Mouse (Mus musculus) spleen, adult 2 months (tissue): Measurements from ENCODE around the gene Carmil1. TPM values are rescaled to one million over a fixed set of nuclear protein-coding genes. Genes with fewer than 3 reads are reported as not detected.

Experiments
- DNase-seq, 2 experiments: peaks; one replicate each; pipeline versions ENCODE4 v3.0.0 to v3.0.0-alpha.2; 2012 to 2021; ENCODE audit warnings: low spot score in 2 of 2, low read depth in 1 of 2
- H3K27ac ChIP-seq: fragments of 200-500 bp; 2 replicates; pipeline ENCODE4 v1.5.1; 2012; ENCODE audit warnings: low read length, inconsistent platforms; ENCODE audit not compliant: insufficient read depth
- H3K27me3 ChIP-seq: fragments of 200-500 bp; 2 replicates; pipeline ENCODE4 v1.6.1; 2012; ENCODE audit warnings: mild to moderate bottlenecking, moderate library complexity, low read length, inconsistent platforms; ENCODE audit not compliant: control insufficient read depth, insufficient read depth
- H3K36me3 ChIP-seq: fragments of 200-500 bp; 2 replicates; pipeline ENCODE4 v1.6.1; 2012; ENCODE audit warnings: mild to moderate bottlenecking, low read length, inconsistent platforms; ENCODE audit not compliant: control insufficient read depth, insufficient read depth
- H3K4me1 ChIP-seq: fragments of 200-500 bp; 2 replicates; pipeline ENCODE4 v1.6.1; 2011; ENCODE audit warnings: inconsistent platforms; ENCODE audit not compliant: control insufficient read depth, insufficient read depth, insufficient read length
- H3K4me3 ChIP-seq: fragments of 200-500 bp; 2 replicates; pipeline ENCODE4 v1.5.1; 2011; ENCODE audit warnings: mild to moderate bottlenecking, inconsistent platforms; ENCODE audit not compliant: insufficient read depth, insufficient read length; ENCODE audit errors: extremely low read depth
- CTCF ChIP-seq: fragments of 200-500 bp; IDR thresholded peaks from 2 replicates; pipeline ENCODE4 v1.5.1; 2011; ENCODE audit warnings: mild to moderate bottlenecking, inconsistent platforms; ENCODE audit not compliant: insufficient read depth, insufficient read length, insufficient replicate concordance; ENCODE audit errors: extremely low read depth
- POLR2A ChIP-seq: fragments of 200-500 bp; IDR thresholded peaks from 2 replicates; pipeline ENCODE4 v1.6.1; 2011; ENCODE audit warnings: low read depth, low read length, inconsistent platforms
- WGBS: fragments of 180-500 bp; shearing (Covaris S2); methylation state at CpG from one replicate; pipeline ENCODE4 v1.1.7; 2018; 5-methylcytosine and 5-hydroxymethylcytosine counted together
- polyA plus RNA-seq: library from polyadenylated mRNA; depleted of rRNA; stranded (reverse); fragments of >200 nt; gene quantifications from 2 replicates; pipeline ENCODE4 v1.2.3, GENCODE M21; 2012

Carmil1 gene
- polyA plus RNA-seq, 1 experiment = 4.3 TPM

GRCm38 (mm10) chr13:24102256-24102655, 178.3 kb downstream of the Carmil1 start:
- no peak for TF ChIP-seq CTCF
- TF ChIP-seq POLR2A = no peak
- WGBS = 92% methylated on average over 4 of the region's 4 CpGs
- H3K27me3 ChIP-seq = no peaks in the 10 kb centered on the region

GRCm38 (mm10) chr13:24101157-24102130, 179.2 kb downstream of the Carmil1 start:
- Histone ChIP-seq H3K27ac (no peak overlapping the region), H3K4me1 (no peaks in the 10 kb centered on the region), H3K27me3 (no peaks in the 10 kb centered on the region), H3K4me3 (no peak overlapping the region), H3K36me3 (no peaks in the 10 kb centered on the region; the same call in none of the 2 replicates)
- 72% methylated on average over 11 of the region's 11 CpGs for WGBS
- DNase-seq = no peak
- no peak for TF ChIP-seq POLR2A
- no peak for TF ChIP-seq CTCF

More at GRCm38 (mm10) chr13:24102256-24102655, 178.3 kb downstream of the Carmil1 start:
- H3K27ac ChIP-seq = no peak overlapping the region
- DNase-seq = no peak
- no peaks in the 10 kb centered on the region for H3K4me1 ChIP-seq
- H3K36me3 ChIP-seq = no peaks in the 10 kb centered on the region; the same call in none of the 2 replicates
- H3K4me3 ChIP-seq = no peak overlapping the region

- H3K27ac ChIP-seq = no peak overlapping the region
- TF ChIP-seq CTCF = no peak
- no peak for TF ChIP-seq POLR2A
- no peaks in the 10 kb centered on the region; the same call in none of the 2 replicates for H3K36me3 ChIP-seq
- DNase-seq = no peak
- H3K4me1 ChIP-seq = no peaks in the 10 kb centered on the region
- no peaks in the 10 kb centered on the region for H3K27me3 ChIP-seq
- H3K4me3 ChIP-seq = no peak overlapping the region
- WGBS = 91% methylated on average over 11 of the region's 11 CpGs
Observed at GRCm38 (mm10) chr13:24100516-24101094, 180.0 kb downstream of the Carmil1 start.

GRCm38 (mm10) chr13:24096573-24096972, 184.0 kb downstream of the Carmil1 start:
- no peak for DNase-seq
- Histone ChIP-seq H3K4me3 (no peak overlapping the region), H3K27ac (no peak overlapping the region), H3K36me3 (no peaks in the 10 kb centered on the region; the same call in none of the 2 replicates), H3K27me3 (no peaks in the 10 kb centered on the region), H3K4me1 (no peaks in the 10 kb centered on the region)
- WGBS = 91% methylated on average over 6 of the region's 6 CpGs
- TF ChIP-seq CTCF = no peak
- TF ChIP-seq POLR2A = no peak

GRCm38 (mm10) chr13:24094825-24095547, 185.6 kb downstream of the Carmil1 start:
- Histone ChIP-seq H3K4me3 (no peak overlapping the region), H3K36me3 (no peaks in the 10 kb centered on the region), H3K27ac (no peak overlapping the region), H3K4me1 (no peaks in the 10 kb centered on the region), H3K27me3 (no peaks in the 10 kb centered on the region)
- 44% methylated on average over 6 of the region's 6 CpGs for WGBS
- TF ChIP-seq POLR2A = no peak
- TF ChIP-seq CTCF = no peak
- DNase-seq = no peak

- DNase-seq = no peak
- 88% methylated on average over 3 of the region's 3 CpGs for WGBS
- H3K4me1 ChIP-seq = no peaks in the 10 kb centered on the region
- TF ChIP-seq POLR2A = no peak
- TF ChIP-seq CTCF = no peak
- H3K27me3 ChIP-seq = no peaks in the 10 kb centered on the region
- no peak overlapping the region for H3K4me3 ChIP-seq
- H3K36me3 ChIP-seq = no peaks in the 10 kb centered on the region
- H3K27ac ChIP-seq = no peak overlapping the region
Observed at GRCm38 (mm10) chr13:24093108-24093507, 187.5 kb downstream of the Carmil1 start.
